In the genomic region with DNA sequence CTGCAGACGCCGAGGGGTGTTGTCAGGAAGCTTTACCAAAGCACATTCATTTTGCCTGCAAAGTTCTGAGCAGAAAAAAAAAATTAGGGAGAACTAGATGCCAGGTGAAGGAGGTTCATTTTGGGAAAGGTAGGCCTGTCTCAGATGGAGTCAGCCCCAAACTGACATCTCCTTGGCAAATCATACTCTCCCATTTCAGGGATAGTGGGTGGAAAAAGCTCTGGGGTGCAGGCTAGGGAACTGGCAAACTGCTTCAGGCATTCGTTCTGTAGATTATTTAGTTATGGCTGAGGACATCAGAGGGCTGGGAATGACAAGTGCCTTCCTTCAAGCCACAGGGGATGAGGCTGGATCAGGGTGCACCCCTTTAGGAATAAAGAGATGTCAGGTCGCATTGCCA, we compare ENCODE assay signal across 20 mouse cellular contexts. TPM values are rescaled to one million over a fixed set of nuclear protein-coding genes. Genes with fewer than 3 reads are reported as not detected.
A peak's percentile ranks its signal among the peaks of the same experiment; 100 is the strongest.
DNase-seq lines count a peak whose midpoint lies in the region; ATAC-seq and TF ChIP-seq lines count a peak whose summit lies in the region.
"Had no signal": no experiment of that assay in that cellular context is flagged by ENCODE, and none has a peak within 500 bp of the region (broad histone marks: within the 10 kb centered on the region; RNA-seq: fewer than 3 reads in every experiment).

No protein-coding gene starts in this region.

- H3K79me3 ChIP-seq in C2C12 (ENCODE audit: low read depth), result no peaks in the 10 kb centered on the region

- no peaks in the 10 kb centered on the region for H3K36me3 ChIP-seq in midbrain, embryonic 11.5 days (ENCODE audit: control insufficient read depth, insufficient read depth, low read length)
- H3K36me3 ChIP-seq in midbrain, postnatal 0 days (ENCODE audit: insufficient read depth, low read length), result no peaks in the 10 kb centered on the region
- H3K36me3 ChIP-seq in C2C12 (ENCODE audit: control insufficient read depth, insufficient read depth), result no peaks in the 10 kb centered on the region
- H3K36me3 ChIP-seq: embryonic facial prominence, embryonic 10.5 days; embryonic facial prominence, embryonic 12.5 days; forebrain, embryonic 15.5 days had no signal

- H3K27ac ChIP-seq in midbrain, embryonic 11.5 days (ENCODE audit: low read depth, low read length), result no peak overlapping the region
- H3K27ac ChIP-seq in midbrain, postnatal 0 days (ENCODE audit: low read depth, low read length), result no peak overlapping the region
- H3K27ac ChIP-seq: embryonic facial prominence, embryonic 10.5 days; embryonic facial prominence, embryonic 12.5 days; forebrain, embryonic 13.5 days; forebrain, embryonic 15.5 days had no signal

- H3K9ac ChIP-seq in midbrain, embryonic 11.5 days (ENCODE audit: low read length), result no peak overlapping the region
- no peak overlapping the region for H3K9ac ChIP-seq in midbrain, postnatal 0 days (replicated peaks; ENCODE audit: low read length, poor library complexity, severe bottlenecking)
- H3K9ac ChIP-seq: embryonic facial prominence, embryonic 12.5 days; forebrain, embryonic 13.5 days; forebrain, embryonic 15.5 days; forebrain, postnatal 0 days had no signal

- TF ChIP-seq CTCF in midbrain, postnatal 0 days (IDR thresholded peaks at IDR 0.05), result no peak
- no peak for TF ChIP-seq CTCF in C2C12 (IDR thresholded peaks at IDR 0.05; ENCODE audit: control insufficient read depth, insufficient read depth, insufficient read length)

- no peaks in the 10 kb centered on the region for H3K79me2 ChIP-seq in C2C12 (ENCODE audit: control insufficient read depth, insufficient read depth)

- H3K27me3 ChIP-seq in midbrain, embryonic 11.5 days (ENCODE audit: control insufficient read depth, insufficient read depth, low read length), result no peaks in the 10 kb centered on the region
- no peaks in the 10 kb centered on the region for H3K27me3 ChIP-seq in midbrain, postnatal 0 days (ENCODE audit: insufficient read depth, low read length)
- H3K27me3 ChIP-seq in C2C12 (ENCODE audit: control insufficient read depth, insufficient read depth, insufficient read length), result peaks cover 10% of the 10 kb centered on the region
- H3K27me3 ChIP-seq: embryonic facial prominence, embryonic 12.5 days; forebrain, embryonic 13.5 days; forebrain, embryonic 15.5 days had no signal

- no peak overlapping the region for H3ac ChIP-seq in C2C12 (ENCODE audit: control insufficient read depth, insufficient read length, low read depth)

- H3K4me3 ChIP-seq in midbrain, embryonic 11.5 days (ENCODE audit: low read depth, low read length), result no peak overlapping the region
- H3K4me3 ChIP-seq in midbrain, postnatal 0 days (ENCODE audit: low read depth, low read length), result no peak overlapping the region
- H3K4me3 ChIP-seq in C2C12 (ENCODE audit: insufficient read depth, poor library complexity, severe bottlenecking), result peak overlapping the region; percentile 2
- H3K4me3 ChIP-seq: embryonic facial prominence, embryonic 10.5 days; embryonic facial prominence, embryonic 12.5 days; forebrain, embryonic 13.5 days; forebrain, embryonic 15.5 days had no signal

- no peak for DNase-seq in frontal cortex, postnatal 14 days (ENCODE audit: low spot score in 2 of 2)
- peak; percentile 71 for DNase-seq in midbrain, embryonic 11.5 days (ENCODE audit: low spot score, missing footprints)
- no peak for DNase-seq in midbrain, postnatal 0 days (ENCODE audit: low spot score)
- no peak for DNase-seq in gastrocnemius, postnatal 10 days
- DNase-seq: adrenal gland, adult 2 months; adrenal gland, postnatal 10 days; adrenal gland, postnatal 25 days; B cell, adult 2 months; cerebellum, adult 11-12 months; cerebellum, adult 2 months; cerebellum, adult 9-10 months; cerebellum, postnatal 10 days; cerebellum, postnatal 25 days; forebrain, postnatal 0 days had no signal

- no peaks in the 10 kb centered on the region for H3K9me3 ChIP-seq in midbrain, embryonic 11.5 days (ENCODE audit: control insufficient read depth, low read length)
- no peaks in the 10 kb centered on the region for H3K9me3 ChIP-seq in midbrain, postnatal 0 days (ENCODE audit: low read length)
- H3K9me3 ChIP-seq: embryonic facial prominence, embryonic 10.5 days; embryonic facial prominence, embryonic 12.5 days; forebrain, embryonic 13.5 days; forebrain, embryonic 15.5 days had no signal

- WGBS in midbrain, embryonic 11.5 days, result 73% methylated on average over 4 of the region's 4 CpGs
- 67% methylated on average over 4 of the region's 4 CpGs for WGBS in midbrain, postnatal 0 days

- peak; percentile 72 for ATAC-seq in frontal cortex, adult (ENCODE audit: low TSS enrichment)
- no peak for ATAC-seq in midbrain, embryonic 11.5 days (ENCODE audit: low FRiP score)
- no peak for ATAC-seq in midbrain, postnatal 0 days (ENCODE audit: low FRiP score)
- ATAC-seq: forebrain, embryonic 13.5 days; forebrain, embryonic 15.5 days; forebrain, postnatal 0 days had no signal

- H3K4me2 ChIP-seq in midbrain, embryonic 11.5 days, result no peak overlapping the region
- H3K4me2 ChIP-seq in midbrain, postnatal 0 days (ENCODE audit: low read depth, low read length, poor library complexity, severe bottlenecking), result no peak overlapping the region
- H3K4me2 ChIP-seq: embryonic facial prominence, embryonic 12.5 days; forebrain, embryonic 13.5 days; forebrain, embryonic 15.5 days had no signal

- H3K4me1 ChIP-seq in midbrain, embryonic 11.5 days (ENCODE audit: control insufficient read depth, insufficient read depth, low read length), result no peaks in the 10 kb centered on the region
- no peaks in the 10 kb centered on the region for H3K4me1 ChIP-seq in midbrain, postnatal 0 days (ENCODE audit: insufficient read depth, low read length)
- H3K4me1 ChIP-seq: embryonic facial prominence, embryonic 12.5 days; forebrain, embryonic 13.5 days; forebrain, embryonic 15.5 days had no signal

TF ChIP-seq in C2C12, 6 proteins besides CTCF, POLR2A, EP300 and RAD21:
- TF ChIP-seq FOSL1 (IDR thresholded peaks at IDR 0.05; ENCODE audit: insufficient read depth, low read length, poor library complexity, severe bottlenecking), result no peak
- TF ChIP-seq MYOG (IDR thresholded peaks at IDR 0.05; ENCODE audit: control insufficient read depth, extremely low read depth, insufficient read length), result no peak
- no peak for TF ChIP-seq USF1 (IDR thresholded peaks at IDR 0.05; ENCODE audit: low read depth)
- no peak for TF ChIP-seq MYOD1 (IDR thresholded peaks at IDR 0.05; ENCODE audit: control insufficient read depth, insufficient read length, low read depth)
- TF ChIP-seq MAX (IDR thresholded peaks at IDR 0.05), result no peak
- no peak for TF ChIP-seq CEBPB (IDR thresholded peaks at IDR 0.05; ENCODE audit: low read depth)

RNA-seq across cellular contexts. Expression of a gene that starts 58.0 kb away (rescaled TPM):
- 2.0 and 2.2 TPM in 2 replicates for polyA plus RNA-seq in midbrain, embryonic 11.5 days (2014; fragmentation: Nextera tagmentation; extraction: Ambion mirVana)
- 9.2 and 11.2 TPM in 2 replicates for total RNA-seq in midbrain, postnatal 0 days (2014; rRNA removed)
- 9.0 and 9.2 TPM in 2 replicates for polyA plus RNA-seq in midbrain, postnatal 0 days (2015; fragmentation: Nextera tagmentation; extraction: Ambion mirVana)
- 0.16 TPM for polyA plus RNA-seq in C2C12 (2012; fragmentation: generic; extraction: Trizol)
- total RNA-seq in gastrocnemius, postnatal 10 days (2021), result 1 to 10 TPM; 5.1 to 7.5 TPM
